Mouse (Mus musculus): ENCODE data around the gene Cep57l1. TPM values are rescaled to one million over a fixed set of nuclear protein-coding genes. Genes with fewer than 3 reads are reported as not detected.
"Not testable (repeated sequence)": the region's sequence is repeated elsewhere in the genome, so short reads cannot be mapped to it uniquely, and the experiment has no call there.

The Cep57l1 gene
- total RNA-seq, 2 experiments from 2014 or later: 7.0 to 7.4 TPM

DNA sequence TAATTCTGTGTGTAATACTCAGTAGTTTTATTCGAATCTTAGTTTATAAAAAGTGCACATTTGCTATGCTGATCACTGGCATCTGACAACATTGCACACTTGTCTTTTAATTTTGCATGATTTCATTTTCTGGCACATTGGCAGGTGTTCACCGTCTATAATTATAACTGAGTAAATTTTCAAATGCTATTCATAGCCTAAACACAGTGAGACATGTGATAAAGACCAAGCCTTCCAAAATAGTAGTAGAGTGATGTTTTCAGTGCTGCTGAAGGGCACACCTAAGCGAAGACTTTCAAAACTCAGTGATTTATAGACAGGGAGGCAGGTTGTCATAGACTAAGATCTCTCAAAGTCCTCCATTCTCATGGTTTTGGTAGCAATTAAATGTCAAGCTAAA is 9.6 kb upstream of the Cep57l1 start:
- intact Hi-C loops (cut with DNase I): no loop called here
- DNase-seq (ENCODE audit: low spot score in 2 of 2): no peak

- DNase-seq (ENCODE audit: low spot score in 2 of 2); intact Hi-C loops (cut with DNase I): not testable (repeated sequence)
Measured at GRCm38 (mm10) chr10:41818733-41819070, 9.0 kb upstream of the Cep57l1 start.

- intact Hi-C loops (cut with DNase I): no loop called here
- DNase-seq (ENCODE audit: low spot score in 2 of 2): no peak
Measured at GRCm38 (mm10) chr10:41818036-41818732, 8.5 kb upstream of the Cep57l1 start.

DNA sequence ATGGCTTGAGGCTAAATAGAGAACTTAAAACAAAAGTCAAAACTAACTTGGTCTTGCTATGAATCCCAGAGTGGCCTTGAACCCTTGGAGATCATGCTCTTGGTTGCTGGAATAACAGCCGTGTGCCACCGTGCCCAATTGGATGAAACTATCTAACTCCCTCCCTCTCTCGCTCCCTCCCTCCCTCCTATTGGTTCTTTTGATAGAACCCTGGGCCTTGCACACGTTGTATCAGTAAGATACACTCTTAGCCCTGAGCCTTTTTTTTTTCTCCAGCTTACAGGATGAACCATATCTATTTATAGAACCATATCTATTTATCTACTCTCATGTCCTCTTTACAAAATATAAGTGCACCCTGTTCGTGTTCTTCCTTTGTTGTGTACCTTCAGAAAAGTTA is 6.8 kb upstream of the Cep57l1 start:
- intact Hi-C loops (cut with DNase I): no loop called here
- no peak for DNase-seq (ENCODE audit: low spot score in 2 of 2)

GRCm38 (mm10) chr10:41814305-41814853 is 4.7 kb upstream of the Cep57l1 start:
- intact Hi-C loops (cut with DNase I): loop anchor here (5.0 kb wide), 2 partner anchors 297 to 463 kb away; partner anchors contain the start of genes Cd164 and Foxo3
- no peak for DNase-seq (ENCODE audit: low spot score in 2 of 2)

- DNase-seq (ENCODE audit: low spot score in 2 of 2): no peak
- intact Hi-C loops (cut with DNase I): loop anchor here (5.0 kb wide), 2 partner anchors 295 to 465 kb away; partner anchors contain the start of genes Cd164 and Foxo3
Measured at GRCm38 (mm10) chr10:41812566-41812965, 2.9 kb upstream of the Cep57l1 start.

DNA sequence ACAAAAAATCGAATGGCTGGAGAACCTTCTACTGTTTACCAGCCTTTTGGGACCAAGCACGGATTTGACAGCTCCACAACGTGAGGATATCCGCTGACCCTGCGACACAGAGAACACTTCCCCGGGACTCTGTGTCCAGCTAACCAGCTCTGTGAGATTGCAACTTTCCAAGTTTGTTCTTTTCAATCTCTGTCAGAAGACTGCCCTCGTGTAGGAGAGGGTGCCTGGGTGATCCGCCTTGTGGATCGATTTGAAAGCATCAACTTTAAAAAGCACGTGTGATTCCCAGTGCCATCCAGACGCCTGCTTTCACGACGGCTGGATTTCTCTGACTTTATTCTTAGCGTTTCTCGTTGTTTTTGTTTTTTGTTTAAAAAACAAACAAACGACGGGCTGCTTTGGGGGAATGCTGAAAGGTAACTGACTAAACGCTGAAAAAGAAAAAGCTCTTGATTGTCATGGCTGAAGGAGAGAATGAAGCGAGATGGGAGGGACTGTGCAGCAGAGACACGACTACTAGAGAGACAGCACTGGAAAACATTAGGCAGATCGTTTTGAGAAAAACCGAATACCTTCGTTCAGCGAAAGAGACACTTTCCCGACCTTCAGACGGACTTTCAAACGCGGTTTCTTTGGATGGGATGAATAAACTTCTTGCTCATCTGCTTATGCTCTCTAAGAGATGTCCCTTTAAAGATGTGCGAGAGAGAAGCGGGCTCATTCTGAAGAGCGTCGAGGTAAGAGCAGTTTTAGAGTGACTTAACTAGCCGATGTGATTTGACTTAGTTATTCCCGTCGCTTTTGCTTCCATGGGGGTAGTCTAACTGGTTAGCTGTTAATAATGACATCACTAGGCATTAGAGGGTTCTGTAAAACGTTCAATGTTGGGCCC is 1.1 kb upstream of the Cep57l1 start:
- no peak for DNase-seq (ENCODE audit: low spot score in 2 of 2)
- intact Hi-C loops (cut with DNase I): loop anchor here (5.0 kb wide), 2 partner anchors 294 to 466 kb away; partner anchors contain the start of genes Cd164 and Foxo3

DNA sequence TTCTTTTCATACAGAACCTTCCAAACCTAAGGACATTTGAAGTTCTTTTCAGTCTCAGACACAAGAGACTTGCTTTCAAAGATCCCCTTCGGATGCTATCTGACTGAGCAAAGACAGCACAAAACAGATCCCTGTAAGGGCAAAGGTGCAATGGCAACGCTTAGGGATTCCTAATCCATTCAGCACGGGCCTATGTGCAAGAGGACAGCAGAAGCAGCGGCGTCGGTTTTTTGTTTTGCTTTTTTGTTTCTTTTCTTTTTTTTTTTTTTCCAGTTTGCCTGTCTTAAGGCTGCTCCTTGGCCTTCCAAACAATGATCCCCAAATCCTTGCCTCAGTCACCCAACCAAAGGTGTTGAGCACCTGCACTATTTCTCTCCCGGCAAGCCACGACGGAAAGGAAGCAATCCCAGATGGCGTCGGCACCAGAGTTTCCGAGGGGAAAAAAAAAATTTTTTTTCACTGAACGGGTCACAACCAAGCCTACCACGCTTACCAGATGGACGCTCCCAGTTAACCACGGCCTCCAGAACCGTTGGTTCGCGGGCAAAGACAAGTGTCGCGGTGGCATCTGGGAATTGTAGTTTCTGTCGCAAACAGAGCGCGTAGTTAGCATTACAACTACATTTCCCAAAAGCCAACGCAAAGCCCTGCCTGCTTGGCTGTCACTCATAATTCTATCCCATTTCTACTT is 446 bp downstream of the Cep57l1 start:
- intact Hi-C loops (cut with DNase I): no loop called here
- peak; percentile 86 to 89 for DNase-seq (ENCODE audit: low spot score in 2 of 2)

- intact Hi-C loops (cut with DNase I): no loop called here
- DNase-seq (ENCODE audit: low spot score in 2 of 2): no peak
Measured at GRCm38 (mm10) chr10:41805729-41806355, 3.8 kb downstream of the Cep57l1 start.

- DNase-seq (ENCODE audit: low spot score in 2 of 2): no peak
- intact Hi-C loops (cut with DNase I): no loop called here
Measured at GRCm38 (mm10) chr10:41804711-41805110, 5.0 kb downstream of the Cep57l1 start.

DNA sequence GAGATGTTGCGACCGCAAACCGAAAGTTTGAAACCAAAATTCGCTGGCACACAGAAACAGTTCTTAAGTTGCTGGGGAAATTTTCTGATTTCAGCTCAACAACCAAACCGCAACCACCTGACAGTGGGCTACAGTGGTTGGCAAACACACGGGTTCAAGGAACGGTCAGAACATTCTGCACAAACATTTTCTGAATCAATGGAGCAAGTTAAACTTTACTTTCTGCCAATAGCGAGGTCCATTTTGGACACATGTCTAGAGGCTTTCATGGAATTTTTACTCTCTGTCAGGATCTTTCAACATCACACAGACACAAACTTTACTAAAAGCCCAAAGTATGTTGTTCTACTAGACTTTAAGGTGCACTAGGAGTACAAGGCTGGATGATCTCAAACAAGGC is 6.2 kb downstream of the Cep57l1 start:
- intact Hi-C loops (cut with DNase I): no loop called here

GRCm38 (mm10) chr10:41797253-41797652 is 12.4 kb downstream of the Cep57l1 start:
- intact Hi-C loops (cut with DNase I): no loop called here
- DNase-seq (ENCODE audit: low spot score in 2 of 2): no peak

More for the DNA sequence above, 6.2 kb downstream of the Cep57l1 start:
- no peak for DNase-seq (ENCODE audit: low spot score in 2 of 2)

DNA sequence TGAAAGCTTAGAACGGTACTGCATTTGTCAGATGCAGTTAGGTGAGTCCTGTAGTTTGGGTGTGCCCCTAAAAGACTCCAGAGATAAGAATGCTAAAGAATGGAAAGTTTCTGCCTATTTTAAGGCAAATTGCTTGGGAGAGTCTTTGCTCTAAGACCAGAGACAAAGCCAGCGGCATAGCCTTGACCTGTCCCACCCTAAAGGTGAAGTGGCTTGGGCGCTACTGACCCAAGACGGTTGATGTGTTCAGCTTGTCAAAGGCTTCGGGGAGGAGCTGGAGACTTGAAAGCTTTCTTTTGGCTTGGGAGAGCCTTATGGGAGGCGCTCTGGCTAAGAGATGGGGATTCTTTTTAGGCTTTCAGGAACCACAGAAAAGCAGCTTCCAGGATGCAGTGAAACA is 17.3 kb downstream of the Cep57l1 start:
- DNase-seq (ENCODE audit: low spot score in 2 of 2): no peak
- intact Hi-C loops (cut with DNase I): no loop called here

- no peak for DNase-seq (ENCODE audit: low spot score in 2 of 2)
- intact Hi-C loops (cut with DNase I): no loop called here
Measured at GRCm38 (mm10) chr10:41767254-41767653, 42.4 kb downstream of the Cep57l1 start.

GRCm38 (mm10) chr10:41766280-41766679 is 43.4 kb downstream of the Cep57l1 start:
- intact Hi-C loops (cut with DNase I): no loop called here

GRCm38 (mm10) chr10:41765586-41765985 is 44.1 kb downstream of the Cep57l1 start:
- intact Hi-C loops (cut with DNase I): no loop called here
- no peak for DNase-seq (ENCODE audit: low spot score in 2 of 2)

More at GRCm38 (mm10) chr10:41766280-41766679, 43.4 kb downstream of the Cep57l1 start:
- no peak for DNase-seq (ENCODE audit: low spot score in 2 of 2)

- intact Hi-C loops (cut with DNase I): no loop called here
- DNase-seq (ENCODE audit: low spot score in 2 of 2): no peak
Measured at GRCm38 (mm10) chr10:41763741-41764385, 45.8 kb downstream of the Cep57l1 start.

GRCm38 (mm10) chr10:41760866-41761265 is 48.8 kb downstream of the Cep57l1 start:
- DNase-seq (ENCODE audit: low spot score in 2 of 2): no peak
- intact Hi-C loops (cut with DNase I): no loop called here

DNA sequence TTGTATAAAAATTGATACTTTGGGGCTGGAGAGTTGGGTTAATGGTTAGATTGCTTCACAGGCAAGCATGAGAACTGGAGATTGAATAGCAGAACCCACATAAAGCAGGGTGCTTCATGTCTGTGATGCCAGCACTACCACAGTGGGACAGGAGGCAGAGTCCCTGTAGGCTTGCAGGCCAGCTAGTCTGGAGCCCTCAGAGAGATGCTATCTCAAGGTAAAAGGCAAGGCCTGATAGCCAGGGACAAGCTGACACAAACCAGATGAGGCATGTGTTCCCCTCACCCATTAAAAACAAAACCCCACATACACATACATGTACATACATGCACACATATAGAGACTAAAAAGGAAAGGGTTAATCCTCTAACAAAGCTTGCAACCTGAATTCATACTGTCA is 51.6 kb downstream of the Cep57l1 start:
- no peak for DNase-seq (ENCODE audit: low spot score in 2 of 2)
- intact Hi-C loops (cut with DNase I): no loop called here
